Mouse (Mus musculus): ENCODE measurements around the gene Fam241b. TPM values are rescaled to one million over a fixed set of nuclear protein-coding genes. Genes with fewer than 3 reads are reported as not detected.
"Not testable (repeated sequence)": the region's sequence is repeated elsewhere in the genome, so short reads cannot be mapped to it uniquely, and the experiment has no call there.

Fam241b gene
- total RNA-seq, 4 experiments from 2014 or later, result 5.6 to 11.7 (median 8.7) TPM

GRCm38 (mm10) chr10:62128316-62128951, 15.3 kb downstream of the Fam241b start:
- no peak for DNase-seq

- DNase-seq, result no peak
These were observed 15.9 kb downstream of the Fam241b start for GRCm38 (mm10) chr10:62127711-62128231.

- no peak for DNase-seq
These were observed 16.6 kb downstream of the Fam241b start for GRCm38 (mm10) chr10:62127137-62127536.

- DNase-seq, result no peak
These were observed 29.7 kb downstream of the Fam241b start for GRCm38 (mm10) chr10:62113865-62114647.

- DNase-seq, result no peak
These were observed 32.5 kb downstream of the Fam241b start for GRCm38 (mm10) chr10:62111207-62111576.

GRCm38 (mm10) chr10:62110504-62111206, 33.1 kb downstream of the Fam241b start:
- peak; percentile 77 for DNase-seq

- DNase-seq, result no peak
These were observed 36.7 kb downstream of the Fam241b start for GRCm38 (mm10) chr10:62107048-62107447.

- peak; percentile 19 for DNase-seq
These were observed 38.7 kb downstream of the Fam241b start for GRCm38 (mm10) chr10:62104835-62105576.

- DNase-seq, result peak; percentile 32
These were observed 41.9 kb downstream of the Fam241b start for GRCm38 (mm10) chr10:62101504-62102439.

GRCm38 (mm10) chr10:62099749-62100403, 43.8 kb downstream of the Fam241b start:
- no peak for DNase-seq

GRCm38 (mm10) chr10:62094401-62094800, 49.3 kb downstream of the Fam241b start:
- DNase-seq, result no peak

GRCm38 (mm10) chr10:62093903-62094302, 49.8 kb downstream of the Fam241b start:
- no peak for DNase-seq

GRCm38 (mm10) chr10:62089486-62089885, 54.2 kb downstream of the Fam241b start:
- DNase-seq, result no peak

- no peak for DNase-seq
These were observed 54.6 kb downstream of the Fam241b start for GRCm38 (mm10) chr10:62089071-62089470.

GRCm38 (mm10) chr10:62088411-62088810, 55.3 kb downstream of the Fam241b start:
- DNase-seq, result peak; percentile 56

GRCm38 (mm10) chr10:62086826-62087225, 56.9 kb downstream of the Fam241b start:
- DNase-seq, result no peak

GRCm38 (mm10) chr10:62086044-62086443, 57.7 kb downstream of the Fam241b start:
- no peak for DNase-seq

GRCm38 (mm10) chr10:62076248-62077134, 67.2 kb downstream of the Fam241b start:
- DNase-seq, result no peak

- not testable (repeated sequence) for DNase-seq
These were observed 72.4 kb downstream of the Fam241b start for GRCm38 (mm10) chr10:62071346-62071745.

- DNase-seq, result no peak
These were observed 73.1 kb downstream of the Fam241b start for GRCm38 (mm10) chr10:62070636-62071035.

Measured in adrenal gland, adult 8-10 months (tissue).